Mouse (Mus musculus): ENCODE data around the gene Spon1.

The Spon1 gene

GRCm38 (mm10) chr7:114087341-114087740, 321.5 kb downstream of the Spon1 start:
- no peak for DNase-seq (ENCODE audit: low spot score in 2 of 2)

GRCm38 (mm10) chr7:114087986-114088385, 322.2 kb downstream of the Spon1 start:
- peak; percentile 65 for DNase-seq (ENCODE audit: low spot score in 2 of 2)

DNA sequence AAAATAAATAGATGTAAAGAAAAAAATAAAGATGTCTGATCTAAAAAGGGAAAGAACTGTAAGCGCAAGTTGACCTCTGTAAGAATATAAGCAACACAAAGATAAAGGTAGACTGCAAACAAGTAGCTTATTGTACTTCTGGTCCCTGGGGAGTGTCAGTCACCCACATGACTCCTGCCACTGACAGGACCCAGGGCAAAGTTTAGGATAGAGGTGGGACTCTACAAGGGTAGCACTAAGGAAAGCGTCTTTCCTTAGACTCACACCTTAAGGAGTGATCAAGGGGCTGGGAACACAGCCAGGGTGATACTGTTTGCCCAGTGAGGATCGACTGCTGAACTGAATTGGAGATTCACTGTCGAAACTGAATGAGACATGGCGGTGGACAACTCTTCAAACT, 323.1 kb downstream of the Spon1 start:
- no peak for DNase-seq (ENCODE audit: low spot score in 2 of 2)

DNA sequence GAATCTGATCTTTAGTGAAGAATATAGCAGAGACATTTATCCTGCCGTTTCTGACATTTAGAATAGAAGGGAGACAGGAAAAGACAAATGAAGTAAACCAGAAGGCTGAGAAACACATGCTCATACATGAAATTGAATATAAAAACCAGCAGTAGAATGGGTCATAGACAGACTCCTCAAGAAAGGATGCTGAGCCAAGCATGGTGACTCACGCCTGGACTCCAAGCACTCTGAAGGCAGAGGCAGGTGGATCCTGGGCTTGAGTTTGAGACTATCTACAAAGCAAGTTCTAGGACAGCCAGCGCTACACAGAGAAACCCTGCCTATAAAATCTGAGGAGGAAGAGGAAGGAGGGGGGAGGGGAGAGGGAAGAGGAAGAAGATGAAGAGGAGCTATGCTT, 324.4 kb downstream of the Spon1 start:
- no peak for DNase-seq (ENCODE audit: low spot score in 2 of 2)

- no peak for DNase-seq (ENCODE audit: low spot score in 2 of 2)
These were observed 325.2 kb downstream of the Spon1 start for GRCm38 (mm10) chr7:114090892-114091545.

Measured in spleen, postnatal 36 days (tissue).